Mouse (Mus musculus) embryonic facial prominence, embryonic 12.5 days (tissue): ENCODE data around the gene Sestd1. TPM values are rescaled to one million over a fixed set of nuclear protein-coding genes. Genes with fewer than 3 reads are reported as not detected.

Experiments
- ATAC-seq: fragments of 200-750 bp; cut with Nextera tagmentation; 2 replicates; pipeline ENCODE4 v1.8.0; 2017; ENCODE audit not compliant: insufficient number of reproducible peaks, insufficient read depth, low FRiP score, low TSS enrichment
- H3K27ac ChIP-seq: fragments of 300-500 bp; sonication (generic); 2 replicates; pipeline ENCODE4 v1.5.1; 2016; ENCODE audit warnings: mild to moderate bottlenecking
- H3K27me3 ChIP-seq: fragments of 300-500 bp; sonication (generic); 2 replicates; pipeline ENCODE4 v1.6.1; 2016; ENCODE audit warnings: mild to moderate bottlenecking, moderate library complexity
- H3K36me3 ChIP-seq: fragments of 300-500 bp; sonication (generic); 2 replicates; pipeline ENCODE4 v1.6.1; 2016; ENCODE audit warnings: mild to moderate bottlenecking
- H3K4me1 ChIP-seq: fragments of 300-500 bp; sonication (generic); 2 replicates; pipeline ENCODE4 v1.6.1; 2016
- H3K4me2 ChIP-seq: fragments of 300-500 bp; sonication (generic); replicated peaks from 2 replicates; pipeline ENCODE4 v1.6.1; 2016; ENCODE audit warnings: mild to moderate bottlenecking, moderate library complexity
- H3K4me3 ChIP-seq: fragments of 300-500 bp; sonication (generic); 2 replicates; pipeline ENCODE4 v1.5.1; 2016; ENCODE audit warnings: mild to moderate bottlenecking
- H3K9ac ChIP-seq: fragments of 300-500 bp; sonication (generic); 2 replicates; pipeline ENCODE4 v1.6.1; 2016; ENCODE audit warnings: mild to moderate bottlenecking, moderate library complexity
- H3K9me3 ChIP-seq: fragments of 300-500 bp; sonication (generic); 2 replicates; pipeline ENCODE4 v1.6.1; 2016; ENCODE audit warnings: mild to moderate bottlenecking, moderate library complexity
- WGBS: fragments of 180-500 bp; shearing (Covaris S2); methylation state at CpG from one replicate; pipeline ENCODE4 v1.1.7; 2016; 5-methylcytosine and 5-hydroxymethylcytosine counted together
- polyA plus RNA-seq: library from polyadenylated mRNA; unstranded; fragments of >200 nt; fragmentation: Nextera tagmentation; extraction: Ambion mirVana; gene quantifications from 2 replicates; pipeline ENCODE4 v1.2.1, GENCODE M21; 2016

The Sestd1 gene
- polyA plus RNA-seq, 1 experiment from 2014 or later: 23.8 TPM

DNA sequence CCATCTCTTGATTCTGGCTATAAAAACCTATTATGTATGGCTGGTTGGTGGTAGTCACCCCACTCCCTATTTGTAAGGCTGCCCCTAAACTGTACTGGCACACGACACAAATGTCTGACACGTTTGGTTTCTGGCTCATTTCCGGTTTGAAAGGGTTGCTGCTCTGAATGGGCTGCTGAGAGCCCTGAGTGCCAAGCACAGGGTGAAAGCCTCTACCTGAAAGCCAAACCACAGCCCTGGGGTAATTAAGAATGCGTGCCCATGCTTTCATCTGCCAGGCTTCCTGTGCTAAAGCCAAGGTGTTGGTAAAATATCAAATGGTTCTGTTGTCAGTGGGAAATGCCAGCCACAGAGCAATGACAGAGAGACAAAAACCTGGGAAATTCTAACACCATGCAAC lies 132.2 kb downstream of the Sestd1 start:
- ATAC-seq: no peak
- H3K9ac ChIP-seq: no peak overlapping the region
- WGBS: 58% methylated on average over 4 of the region's 4 CpGs
- no peaks in the 10 kb centered on the region for H3K9me3 ChIP-seq
- no peaks in the 10 kb centered on the region for H3K27me3 ChIP-seq
- no peak overlapping the region for H3K27ac ChIP-seq
- H3K4me1 ChIP-seq: 0 out of 2 replicates have a peak, but pooled peaks cover 3% of the 10 kb centered on the region
- H3K4me3 ChIP-seq: no peak overlapping the region
- no peak overlapping the region for H3K4me2 ChIP-seq
- no peaks in the 10 kb centered on the region for H3K36me3 ChIP-seq

DNA sequence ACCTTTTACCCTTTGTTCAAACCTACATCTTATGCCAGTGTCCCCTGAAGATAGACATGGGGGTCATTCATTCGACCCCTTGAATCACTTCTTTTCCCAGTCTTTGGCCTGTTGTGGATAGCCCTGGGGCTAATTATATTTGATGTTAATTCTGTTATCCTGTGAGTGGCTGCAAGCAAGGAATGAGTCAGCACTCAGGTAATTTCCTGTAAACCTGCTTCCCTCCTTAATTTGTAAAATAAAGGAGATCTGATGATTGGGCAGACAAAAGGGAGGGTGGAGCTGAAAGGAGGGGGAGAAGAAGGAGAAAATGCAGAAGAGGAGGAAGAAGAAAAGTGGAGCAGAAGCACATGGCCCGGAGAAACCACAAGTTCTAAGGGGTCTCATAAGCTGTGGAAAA lies 133.4 kb downstream of the Sestd1 start:
- no peaks in the 10 kb centered on the region for H3K27me3 ChIP-seq
- no peak for ATAC-seq
- H3K4me2 ChIP-seq: no peak overlapping the region
- no peak overlapping the region for H3K9ac ChIP-seq
- H3K9me3 ChIP-seq: no peaks in the 10 kb centered on the region
- H3K4me1 ChIP-seq: 0 out of 2 replicates have a peak, but pooled peaks cover 3% of the 10 kb centered on the region
- no peak overlapping the region for H3K27ac ChIP-seq
- no peaks in the 10 kb centered on the region for H3K36me3 ChIP-seq
- 69% methylated on average over 2 of the region's 2 CpGs for WGBS
- no peak overlapping the region for H3K4me3 ChIP-seq

DNA sequence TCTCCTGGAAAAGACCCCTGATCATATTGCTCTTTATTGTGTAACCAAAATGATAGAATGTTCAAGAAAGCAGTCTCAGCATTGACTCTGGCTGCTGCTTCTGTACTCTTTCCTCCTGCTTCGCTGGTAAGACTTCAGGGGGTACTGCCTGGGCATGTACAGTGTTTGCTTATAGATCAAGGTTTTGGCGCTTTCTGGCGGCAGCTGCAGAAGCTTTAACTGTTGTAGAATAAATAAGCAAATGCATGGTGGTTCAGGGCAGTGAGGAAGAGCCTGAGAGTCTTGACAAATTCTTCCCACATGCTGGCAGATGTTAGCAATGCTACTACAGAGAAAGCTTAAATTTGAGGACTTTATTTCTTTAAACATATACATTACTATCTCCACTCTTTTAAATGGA lies 134.1 kb downstream of the Sestd1 start:
- Histone ChIP-seq H3K27ac (no peak overlapping the region), H3K9ac (no peak overlapping the region), H3K9me3 (no peaks in the 10 kb centered on the region), H3K4me1 (0 out of 2 replicates have a peak, but pooled peaks cover 3% of the 10 kb centered on the region), H3K27me3 (no peaks in the 10 kb centered on the region), H3K4me3 (no peak overlapping the region), H3K4me2 (no peak overlapping the region), H3K36me3 (no peaks in the 10 kb centered on the region)
- ATAC-seq: no peak
- WGBS: 51% methylated on average over 3 of the region's 3 CpGs

DNA sequence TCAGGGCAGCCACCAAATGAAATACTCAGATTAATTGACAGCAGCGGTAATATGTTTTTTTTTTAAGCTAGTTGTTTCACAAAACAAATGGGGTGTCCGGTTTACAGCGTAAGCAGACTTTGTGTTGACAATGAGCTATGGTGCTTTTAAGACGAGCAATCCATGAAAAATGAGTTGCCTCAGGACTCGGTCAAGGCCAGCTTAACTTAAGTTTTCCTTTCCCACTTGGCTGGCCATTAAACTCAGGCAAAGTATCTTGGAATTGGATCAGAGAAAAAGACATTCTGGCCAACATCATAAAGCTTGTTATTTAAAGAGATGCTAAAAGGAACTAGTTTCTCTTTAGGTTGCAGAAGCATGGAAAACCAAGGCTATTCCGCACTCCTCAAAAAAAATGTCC lies 136.9 kb downstream of the Sestd1 start:
- Histone ChIP-seq H3K27me3 (no peaks in the 10 kb centered on the region), H3K27ac (no peak overlapping the region), H3K9me3 (no peaks in the 10 kb centered on the region), H3K36me3 (no peaks in the 10 kb centered on the region), H3K4me1 (0 out of 2 replicates have a peak, but pooled peaks cover 3% of the 10 kb centered on the region), H3K4me2 (no peak overlapping the region), H3K9ac (no peak overlapping the region), H3K4me3 (no peak overlapping the region)
- 65% methylated on average over 6 of the region's 6 CpGs for WGBS
- ATAC-seq: no peak

DNA sequence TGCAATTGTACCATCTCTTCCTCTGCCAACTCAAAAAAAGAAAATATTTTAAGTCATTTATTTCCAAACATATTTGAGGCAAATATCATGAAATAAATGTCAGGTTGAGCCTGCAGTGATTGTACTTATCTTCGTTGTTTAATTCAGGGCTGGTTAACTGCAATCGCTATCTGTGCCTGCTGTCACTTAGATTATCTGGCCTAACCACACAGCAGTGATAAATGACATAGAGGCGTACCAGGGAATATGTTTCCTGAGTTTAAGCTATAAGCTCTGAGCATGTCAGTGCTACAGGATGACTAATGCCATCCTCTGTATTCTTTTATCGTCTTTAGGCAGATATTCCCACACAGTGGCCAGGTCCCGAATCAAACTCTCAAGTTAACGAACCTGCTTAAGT lies 141.5 kb downstream of the Sestd1 start:
- Histone ChIP-seq H3K36me3 (no peaks in the 10 kb centered on the region), H3K4me3 (no peak overlapping the region), H3K27me3 (no peaks in the 10 kb centered on the region), H3K4me2 (no peak overlapping the region), H3K27ac (no peak overlapping the region), H3K9me3 (no peaks in the 10 kb centered on the region), H3K9ac (no peak overlapping the region), H3K4me1 (no peaks in the 10 kb centered on the region)
- ATAC-seq: no peak
- 92% methylated on average over 6 of the region's 6 CpGs for WGBS

DNA sequence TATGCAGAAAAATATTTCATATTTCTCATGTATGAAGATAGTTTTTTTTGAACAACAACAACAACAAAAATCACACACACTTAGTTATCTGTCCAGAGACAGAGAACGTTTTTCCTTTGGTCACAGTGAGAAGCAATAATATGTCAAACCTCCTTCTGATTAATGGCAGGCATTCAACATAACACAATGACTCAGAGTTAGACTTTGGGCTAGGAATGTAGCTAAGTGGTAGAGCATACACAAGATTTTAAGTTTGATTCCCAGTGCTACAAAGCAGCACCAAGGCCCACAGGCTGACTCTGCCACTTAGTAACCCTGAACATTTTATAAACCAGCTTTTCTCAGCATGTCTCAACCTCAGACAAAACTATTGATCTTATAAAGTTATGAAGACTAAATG lies 145.5 kb downstream of the Sestd1 start:
- no peak overlapping the region for H3K4me3 ChIP-seq
- H3K4me2 ChIP-seq: no peak overlapping the region
- H3K36me3 ChIP-seq: no peaks in the 10 kb centered on the region
- H3K9me3 ChIP-seq: no peaks in the 10 kb centered on the region
- no peak for ATAC-seq
- no peaks in the 10 kb centered on the region for H3K4me1 ChIP-seq
- no peak overlapping the region for H3K9ac ChIP-seq
- H3K27ac ChIP-seq: no peak overlapping the region
- whole genome bisulfite sequencing: 67% methylated on average over 1 of the region's 1 CpGs
- H3K27me3 ChIP-seq: no peaks in the 10 kb centered on the region

DNA sequence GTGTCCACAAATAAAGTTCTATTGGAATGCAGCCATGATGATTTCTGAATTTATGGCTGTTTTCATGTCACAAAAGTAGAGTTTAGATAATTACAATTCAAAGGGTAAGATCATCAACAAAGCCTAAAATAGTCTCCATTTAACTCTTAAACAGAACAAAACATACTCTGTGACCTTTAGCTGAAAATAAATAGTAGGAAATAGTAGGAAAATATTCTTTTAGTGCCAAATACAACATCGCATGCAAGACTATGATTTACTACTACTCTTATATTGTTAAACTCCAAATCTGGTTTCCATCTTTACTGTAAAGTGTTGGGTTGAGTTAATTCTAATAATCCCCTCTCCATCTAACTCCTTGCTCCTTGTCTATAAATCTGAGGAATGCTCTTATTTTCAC lies 147.0 kb downstream of the Sestd1 start:
- Histone ChIP-seq H3K27ac (no peak overlapping the region), H3K4me2 (no peak overlapping the region), H3K9me3 (no peaks in the 10 kb centered on the region), H3K4me3 (no peak overlapping the region), H3K9ac (no peak overlapping the region), H3K36me3 (no peaks in the 10 kb centered on the region), H3K4me1 (no peaks in the 10 kb centered on the region), H3K27me3 (no peaks in the 10 kb centered on the region)
- WGBS: 94% methylated on average over 1 of the region's 1 CpGs
- no peak for ATAC-seq

Other genes with a start within 250 kb of the Sestd1 start
- 9.0 and 14.9 TPM in 2 replicates for gene Ccdc141, start 110.0 kb downstream of the Sestd1 start, polyA plus RNA-seq